8 mouse cellular contexts compared by ENCODE assay signal in the genomic region with DNA sequence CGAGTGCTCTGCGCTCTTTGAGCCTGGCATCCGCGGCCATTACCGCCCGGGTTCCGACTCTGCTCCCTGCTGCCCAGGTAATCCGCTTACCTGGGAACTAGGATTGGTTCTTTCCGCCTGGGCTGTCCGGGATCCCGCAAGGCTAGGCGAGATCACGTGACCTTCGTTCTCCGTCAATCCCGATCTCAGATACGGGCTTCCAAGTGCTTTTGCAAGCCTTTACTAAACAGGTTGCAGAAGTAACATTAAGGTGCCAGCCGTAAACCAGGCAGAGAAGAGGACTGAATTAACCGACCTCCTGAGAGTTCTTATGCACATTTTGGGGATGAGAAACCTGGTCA. TPM values are rescaled to one million over a fixed set of nuclear protein-coding genes. Genes with fewer than 3 reads are reported as not detected.
DNase-seq lines count a peak whose midpoint lies in the region; ATAC-seq lines count a peak whose summit lies in the region.

No protein-coding gene starts in this region.

- H3K4me2 ChIP-seq in lung, embryonic 15.5 days: peak overlapping the region; percentile 93
- H3K4me2 ChIP-seq in embryonic facial prominence, embryonic 15.5 days (replicated peaks): peak overlapping the region; percentile 78
- peak overlapping the region; percentile 69 for H3K4me2 ChIP-seq in neural tube, embryonic 15.5 days

- intact Hi-C loops in left cerebral cortex, postnatal 4 days (cut with DNase I): loop anchor here (10.0 kb wide), 1 partner anchor 91 kb away; a partner anchor contains a TSS

- peaks cover 37% of the 10 kb centered on the region for H3K4me1 ChIP-seq in lung, embryonic 15.5 days
- peaks cover 35% of the 10 kb centered on the region for H3K4me1 ChIP-seq in embryonic facial prominence, embryonic 15.5 days
- peaks cover 44% of the 10 kb centered on the region for H3K4me1 ChIP-seq in limb, embryonic 10.5 days
- H3K4me1 ChIP-seq in neural tube, embryonic 15.5 days: peaks cover 49% of the 10 kb centered on the region

- peak overlapping the region; percentile 95 for H3K9ac ChIP-seq in lung, embryonic 15.5 days
- peak overlapping the region; percentile 82 for H3K9ac ChIP-seq in embryonic facial prominence, embryonic 15.5 days
- peak overlapping the region; percentile 88 for H3K9ac ChIP-seq in neural tube, embryonic 15.5 days (replicated peaks)

- H3K27me3 ChIP-seq in lung, embryonic 15.5 days: no peaks in the 10 kb centered on the region
- no peaks in the 10 kb centered on the region for H3K27me3 ChIP-seq in embryonic facial prominence, embryonic 15.5 days
- H3K27me3 ChIP-seq in limb, embryonic 10.5 days (ENCODE audit: low read depth, poor library complexity, severe bottlenecking): no peaks in the 10 kb centered on the region
- no peaks in the 10 kb centered on the region for H3K27me3 ChIP-seq in neural tube, embryonic 15.5 days (replicated peaks)

- no peak for ATAC-seq in lung, embryonic 15.5 days (ENCODE audit: borderline replicate concordance, extremely low read depth, low FRiP score, low TSS enrichment)
- peak; percentile 2; the same call in 1 of the 2 replicates for ATAC-seq in embryonic facial prominence, embryonic 15.5 days (ENCODE audit: insufficient number of reproducible peaks, low FRiP score, low TSS enrichment, low read depth)
- no peak; the same call in 1 of the 2 replicates for ATAC-seq in neural tube, embryonic 15.5 days (ENCODE audit: low FRiP score)

- peak overlapping the region; percentile 97 for H3K4me3 ChIP-seq in lung, embryonic 15.5 days
- H3K4me3 ChIP-seq in embryonic facial prominence, embryonic 15.5 days (replicated peaks): peak overlapping the region; percentile 97
- H3K4me3 ChIP-seq in limb, embryonic 10.5 days: peak overlapping the region; percentile 86
- H3K4me3 ChIP-seq in neural tube, embryonic 15.5 days (replicated peaks): peak overlapping the region; percentile 83

- WGBS in lung, embryonic 15.5 days: 0% methylated on average over 19 of the region's 19 CpGs
- under 1% methylated on average over 19 of the region's 19 CpGs for WGBS in embryonic facial prominence, embryonic 15.5 days
- under 1% methylated on average over 19 of the region's 19 CpGs for WGBS in limb, embryonic 10.5 days
- WGBS in neural tube, embryonic 15.5 days: under 1% methylated on average over 19 of the region's 19 CpGs

- no peak for DNase-seq in lung, postnatal 25 days (ENCODE audit: low spot score)
- DNase-seq in limb, embryonic 10.5 days (ENCODE audit: low spot score): no peak
- no peak for DNase-seq in urinary bladder, postnatal 25 days (ENCODE audit: low spot score)
- DNase-seq in MN1 (ENCODE audit: low spot score): no peak
- DNase-seq in left cerebral cortex, postnatal 4 days: no peak

- H3K27ac ChIP-seq in lung, embryonic 15.5 days: peak overlapping the region; percentile 85
- peak overlapping the region; percentile 89 for H3K27ac ChIP-seq in embryonic facial prominence, embryonic 15.5 days (replicated peaks)
- H3K27ac ChIP-seq in limb, embryonic 10.5 days: peak overlapping the region; percentile 91
- peak overlapping the region; percentile 95 for H3K27ac ChIP-seq in neural tube, embryonic 15.5 days (replicated peaks)

- H3K36me3 ChIP-seq in lung, embryonic 15.5 days: peaks cover 19% of the 10 kb centered on the region; the same call in 1 of the 2 replicates
- peaks cover 23% of the 10 kb centered on the region for H3K36me3 ChIP-seq in embryonic facial prominence, embryonic 15.5 days
- peaks cover 27% of the 10 kb centered on the region for H3K36me3 ChIP-seq in limb, embryonic 10.5 days
- peaks cover 20% of the 10 kb centered on the region for H3K36me3 ChIP-seq in neural tube, embryonic 15.5 days

- no peaks in the 10 kb centered on the region for H3K9me3 ChIP-seq in lung, embryonic 15.5 days
- H3K9me3 ChIP-seq in embryonic facial prominence, embryonic 15.5 days (replicated peaks): no peaks in the 10 kb centered on the region
- no peaks in the 10 kb centered on the region for H3K9me3 ChIP-seq in limb, embryonic 10.5 days (replicated peaks)
- no peaks in the 10 kb centered on the region for H3K9me3 ChIP-seq in neural tube, embryonic 15.5 days (replicated peaks)

RNA-seq across cellular contexts. Expression of a gene that starts 0.3 kb away (rescaled TPM):
- polyA plus RNA-seq in lung, embryonic 15.5 days (2015; fragmentation: Nextera tagmentation; extraction: Ambion mirVana): 106 TPM in 2 replicates
- polyA plus RNA-seq in embryonic facial prominence, embryonic 15.5 days (2015; fragmentation: Nextera tagmentation; extraction: Ambion mirVana): 92.9 and 95.8 TPM in 2 replicates
- polyA plus RNA-seq in limb, embryonic 10.5 days (2016; fragmentation: Nextera tagmentation; extraction: Ambion mirVana): 140 and 144 TPM in 2 replicates
- 64.9 and 80.5 TPM in 2 replicates for polyA plus RNA-seq in neural tube, embryonic 15.5 days (2015; fragmentation: Nextera tagmentation; extraction: Ambion mirVana)
- 10 to 100 TPM; 34.3 to 43.6 TPM for total RNA-seq in left cerebral cortex, postnatal 4 days (2021)

RNA-seq across cellular contexts. Expression of a gene that starts 0.5 kb away (rescaled TPM):
- 24.9 and 25.8 TPM in 2 replicates for polyA plus RNA-seq in lung, embryonic 15.5 days (2015; fragmentation: Nextera tagmentation; extraction: Ambion mirVana)
- polyA plus RNA-seq in embryonic facial prominence, embryonic 15.5 days (2015; fragmentation: Nextera tagmentation; extraction: Ambion mirVana): 23.4 and 24.5 TPM in 2 replicates
- polyA plus RNA-seq in limb, embryonic 10.5 days (2016; fragmentation: Nextera tagmentation; extraction: Ambion mirVana): 23.6 and 28.8 TPM in 2 replicates
- 31.8 and 32.3 TPM in 2 replicates for polyA plus RNA-seq in neural tube, embryonic 15.5 days (2015; fragmentation: Nextera tagmentation; extraction: Ambion mirVana)
- 10 to 100 TPM; 18.9 to 20.4 TPM for total RNA-seq in left cerebral cortex, postnatal 4 days (2021)

RNA-seq across cellular contexts. Expression of a gene that starts 3.8 kb away (rescaled TPM):
- 48.2 and 49.5 TPM in 2 replicates for polyA plus RNA-seq in lung, embryonic 15.5 days (2015; fragmentation: Nextera tagmentation; extraction: Ambion mirVana)
- polyA plus RNA-seq in embryonic facial prominence, embryonic 15.5 days (2015; fragmentation: Nextera tagmentation; extraction: Ambion mirVana): 64.0 and 64.1 TPM in 2 replicates
- polyA plus RNA-seq in limb, embryonic 10.5 days (2016; fragmentation: Nextera tagmentation; extraction: Ambion mirVana): 40.3 and 48.0 TPM in 2 replicates
- 37.1 and 40.1 TPM in 2 replicates for polyA plus RNA-seq in neural tube, embryonic 15.5 days (2015; fragmentation: Nextera tagmentation; extraction: Ambion mirVana)
- total RNA-seq in left cerebral cortex, postnatal 4 days (2021): 10 to 100 TPM; 64.7 to 71.0 TPM

RNA-seq across cellular contexts. Expression of a gene that starts 17.0 kb away (rescaled TPM):
- polyA plus RNA-seq in lung, embryonic 15.5 days (2015; fragmentation: Nextera tagmentation; extraction: Ambion mirVana): 134 and 142 TPM in 2 replicates
- 156 and 161 TPM in 2 replicates for polyA plus RNA-seq in embryonic facial prominence, embryonic 15.5 days (2015; fragmentation: Nextera tagmentation; extraction: Ambion mirVana)
- 102 and 142 TPM in 2 replicates for polyA plus RNA-seq in limb, embryonic 10.5 days (2016; fragmentation: Nextera tagmentation; extraction: Ambion mirVana)
- 29.3 and 41.7 TPM in 2 replicates for polyA plus RNA-seq in neural tube, embryonic 15.5 days (2015; fragmentation: Nextera tagmentation; extraction: Ambion mirVana)
- 10 to 100 TPM; 29.8 to 30.6 TPM for total RNA-seq in left cerebral cortex, postnatal 4 days (2021)

RNA-seq across cellular contexts. Expression of a gene that starts 27.9 kb away (rescaled TPM):
- polyA plus RNA-seq in lung, embryonic 15.5 days (2015; fragmentation: Nextera tagmentation; extraction: Ambion mirVana): 55.1 and 56.2 TPM in 2 replicates
- polyA plus RNA-seq in embryonic facial prominence, embryonic 15.5 days (2015; fragmentation: Nextera tagmentation; extraction: Ambion mirVana): 61.9 and 64.9 TPM in 2 replicates
- polyA plus RNA-seq in limb, embryonic 10.5 days (2016; fragmentation: Nextera tagmentation; extraction: Ambion mirVana): 70.8 and 72.5 TPM in 2 replicates
- 53.5 and 59.1 TPM in 2 replicates for polyA plus RNA-seq in neural tube, embryonic 15.5 days (2015; fragmentation: Nextera tagmentation; extraction: Ambion mirVana)
- total RNA-seq in left cerebral cortex, postnatal 4 days (2021): 10 to 100 TPM; 19.0 to 22.7 TPM
